10 mouse cellular contexts compared by ENCODE assay signal in the genomic region with DNA sequence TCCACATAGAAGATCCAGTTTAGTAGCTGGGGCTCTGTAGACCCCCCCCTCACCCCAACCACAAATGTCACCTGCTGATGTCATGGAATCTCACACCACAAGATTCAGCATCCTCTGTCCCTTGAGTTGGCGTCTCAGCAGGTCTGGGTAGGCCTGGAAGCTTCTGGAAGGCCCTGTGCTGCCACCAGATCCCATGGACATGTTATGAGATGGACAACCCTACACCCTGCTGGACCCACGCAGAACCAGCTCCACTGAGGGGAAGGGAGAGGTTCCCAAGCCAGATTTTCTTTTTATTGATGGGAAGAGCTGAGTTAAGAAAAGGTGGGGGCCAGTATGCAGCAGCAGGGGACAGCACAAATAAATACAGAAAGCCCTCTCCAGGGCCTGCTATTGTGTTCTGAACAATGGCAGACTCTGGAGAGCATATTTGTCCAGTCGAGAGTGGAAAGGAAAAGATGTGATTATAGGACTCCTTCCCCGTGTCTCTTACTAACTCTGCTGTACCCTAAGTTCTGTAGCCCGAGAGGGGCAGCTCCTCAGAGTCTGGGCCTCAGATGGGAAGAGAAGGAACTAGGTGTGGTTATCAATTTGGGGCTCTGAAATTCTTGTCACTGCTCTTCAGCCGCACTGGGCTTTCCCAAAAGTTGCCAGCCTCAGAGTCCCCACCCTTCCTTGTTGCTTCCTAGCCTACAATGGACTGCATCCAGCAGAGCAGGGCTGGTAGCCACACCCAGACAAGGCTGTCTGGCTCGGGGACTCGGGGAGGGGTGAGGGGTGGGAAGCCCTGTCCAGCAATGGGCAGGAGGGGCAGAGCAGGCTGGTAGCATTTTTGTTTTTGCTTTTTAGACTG. TPM values are rescaled to one million over a fixed set of nuclear protein-coding genes. Genes with fewer than 3 reads are reported as not detected.
A peak's percentile ranks its signal among the peaks of the same experiment; 100 is the strongest.
DNase-seq lines count a peak whose midpoint lies in the region; ATAC-seq lines count a peak whose summit lies in the region.
"Had no signal": no experiment of that assay in that cellular context is flagged by ENCODE, and none has a peak within 500 bp of the region (broad histone marks: within the 10 kb centered on the region; RNA-seq: fewer than 3 reads in every experiment).

No protein-coding gene starts in this region.

- no peaks in the 10 kb centered on the region for H3K36me3 ChIP-seq in midbrain, embryonic 10.5 days
- no peaks in the 10 kb centered on the region for H3K36me3 ChIP-seq in midbrain, embryonic 11.5 days (ENCODE audit: control insufficient read depth, insufficient read depth, low read length)
- H3K36me3 ChIP-seq in heart, embryonic 16.5 days (ENCODE audit: control insufficient read depth, insufficient read depth): no peaks in the 10 kb centered on the region

- no peak overlapping the region for H3K9ac ChIP-seq in midbrain, embryonic 11.5 days (ENCODE audit: low read length)
- H3K9ac ChIP-seq in heart, embryonic 16.5 days (ENCODE audit: low read length): no peak overlapping the region
- H3K9ac ChIP-seq: lung, embryonic 14.5 days had no signal

- WGBS in midbrain, embryonic 10.5 days: 49% methylated on average over 8 of the region's 8 CpGs
- 42% methylated on average over 8 of the region's 8 CpGs for WGBS in midbrain, embryonic 11.5 days
- WGBS in heart, embryonic 16.5 days: 50% methylated on average over 8 of the region's 8 CpGs

- H3K27ac ChIP-seq in midbrain, embryonic 10.5 days (replicated peaks): peak overlapping the region; percentile 67
- no peak overlapping the region for H3K27ac ChIP-seq in midbrain, embryonic 11.5 days (ENCODE audit: low read depth, low read length)
- H3K27ac ChIP-seq in heart, embryonic 16.5 days (ENCODE audit: low read length): no peak overlapping the region

- no peaks in the 10 kb centered on the region for H3K27me3 ChIP-seq in midbrain, embryonic 10.5 days (ENCODE audit: low read depth, poor library complexity, severe bottlenecking)
- H3K27me3 ChIP-seq in midbrain, embryonic 11.5 days (ENCODE audit: control insufficient read depth, insufficient read depth, low read length): no peaks in the 10 kb centered on the region
- H3K27me3 ChIP-seq in heart, embryonic 16.5 days (ENCODE audit: control insufficient read depth, insufficient read depth, low read length): no peaks in the 10 kb centered on the region

- no peak overlapping the region for H3K4me2 ChIP-seq in midbrain, embryonic 11.5 days
- no peak overlapping the region for H3K4me2 ChIP-seq in heart, embryonic 16.5 days (ENCODE audit: low read depth, low read length)
- H3K4me2 ChIP-seq: lung, embryonic 14.5 days had no signal

- peak; percentile 37 for DNase-seq in gastrocnemius, postnatal 14 days
- DNase-seq in gastrocnemius, postnatal 10 days: no peak
- no peak for DNase-seq in midbrain, embryonic 10.5 days (ENCODE audit: low spot score)
- DNase-seq in midbrain, embryonic 11.5 days (ENCODE audit: low spot score, missing footprints): no peak
- peak; percentile 77 for DNase-seq in lung, postnatal 36 days
- DNase-seq in embryo, embryonic 10.5 days (ENCODE audit: low spot score): no peak
- DNase-seq in spleen, postnatal 14 days (ENCODE audit: low spot score in 2 of 2): no peak
- DNase-seq: lung, embryonic 14.5 days; right cerebral cortex, postnatal 25 days had no signal

- ATAC-seq in midbrain, embryonic 11.5 days (ENCODE audit: low FRiP score): no peak; the same call in 1 of the 2 replicates
- peak; percentile 66 for ATAC-seq in heart, embryonic 16.5 days (replicated peaks; ENCODE audit: extremely low read depth, insufficient read depth, low FRiP score)

- no peak overlapping the region for H3K4me3 ChIP-seq in midbrain, embryonic 10.5 days
- H3K4me3 ChIP-seq in midbrain, embryonic 11.5 days (ENCODE audit: low read depth, low read length): no peak overlapping the region
- H3K4me3 ChIP-seq in heart, embryonic 16.5 days (ENCODE audit: low read length): no peak overlapping the region

- peaks cover 12% of the 10 kb centered on the region for H3K4me1 ChIP-seq in midbrain, embryonic 10.5 days
- H3K4me1 ChIP-seq in midbrain, embryonic 11.5 days (ENCODE audit: control insufficient read depth, insufficient read depth, low read length): peaks cover 9% of the 10 kb centered on the region
- H3K4me1 ChIP-seq in heart, embryonic 16.5 days (ENCODE audit: control insufficient read depth, insufficient read depth, low read length): 0 out of 2 replicates have a peak, but pooled peaks cover 3% of the 10 kb centered on the region

- intact Hi-C loops in gastrocnemius, postnatal 14 days (cut with DNase I; ENCODE audit: low total_unique reads): no loop called here

- peaks cover 10% of the 10 kb centered on the region for H3K9me3 ChIP-seq in midbrain, embryonic 10.5 days (replicated peaks)
- peaks cover 4% of the 10 kb centered on the region; the same call in 1 of the 2 replicates for H3K9me3 ChIP-seq in midbrain, embryonic 11.5 days (ENCODE audit: control insufficient read depth, low read length)
- peaks cover 6% of the 10 kb centered on the region for H3K9me3 ChIP-seq in heart, embryonic 16.5 days (replicated peaks; ENCODE audit: control insufficient read depth, low read length)

RNA-seq across cellular contexts. Expression of a gene that starts 20.5 kb away (rescaled TPM):
- total RNA-seq in gastrocnemius, postnatal 14 days (2021): 10 to 100 TPM in 1 of 2 experiments, 1 to 10 TPM in 1; 6.0 to 11.0 TPM
- 10 to 100 TPM; 14.2 to 22.4 TPM for total RNA-seq in gastrocnemius, postnatal 10 days (2021)
- 3.6 and 4.5 TPM in 2 replicates for polyA plus RNA-seq in midbrain, embryonic 10.5 days (2016; fragmentation: Nextera tagmentation; extraction: Ambion mirVana)
- 3.0 and 3.5 TPM in 2 replicates for polyA plus RNA-seq in midbrain, embryonic 11.5 days (2014; fragmentation: Nextera tagmentation; extraction: Ambion mirVana)
- polyA plus RNA-seq in heart, embryonic 16.5 days (2015; fragmentation: Nextera tagmentation; extraction: Ambion mirVana): 3.0 and 4.5 TPM in 2 replicates

Comparison
In these comparisons a context has a peak if more than half of its experiments do, and no peak if none do; other contexts are left out.
1. DNase-seq: peak in gastrocnemius, postnatal 14 days (single experiment) and lung, postnatal 36 days (single experiment); none in gastrocnemius, postnatal 10 days (single experiment), midbrain, embryonic 10.5 days (single experiment), midbrain, embryonic 11.5 days (single experiment), embryo, embryonic 10.5 days (single experiment) and spleen, postnatal 14 days (0 of 2).